Mouse (Mus musculus) c-Kit-positive CD71-positive TER-119-negative erythroid progenitor cells, embryonic 14.5 days (primary cell): ENCODE results near the gene Ggta1.

Source experiments
- DNase-seq: peaks from one replicate; pipeline ENCODE4 v3.0.0-alpha.2; 2013; ENCODE audit warnings: low read depth

Ggta1 gene

GRCm38 (mm10) chr2:35440480-35440879 is 22.6 kb downstream of the Ggta1 start:
- no peak for DNase-seq

GRCm38 (mm10) chr2:35437796-35438195 is 25.2 kb downstream of the Ggta1 start:
- DNase-seq = no peak

- no peak for DNase-seq
These were observed 28.4 kb downstream of the Ggta1 start for GRCm38 (mm10) chr2:35434576-35435123.

DNA sequence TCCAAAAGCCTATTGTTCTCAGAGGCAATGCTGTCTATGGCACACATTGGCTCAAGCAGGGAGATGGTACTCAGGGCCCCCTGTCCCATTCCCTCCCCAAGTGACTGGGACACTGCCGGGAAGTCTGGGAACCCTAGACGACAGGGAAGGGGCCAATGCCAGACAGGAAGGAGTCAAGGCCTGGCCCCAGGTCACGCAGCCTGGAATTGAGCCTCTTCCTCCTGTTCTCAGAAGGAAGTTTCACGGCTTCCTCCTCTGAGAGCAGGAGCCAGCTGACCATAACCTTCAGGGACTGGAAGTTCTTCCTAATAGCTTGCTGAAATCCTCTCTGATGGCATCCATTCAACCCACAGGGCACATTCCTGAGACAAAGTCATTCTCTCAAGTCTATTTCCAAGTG is 29.6 kb downstream of the Ggta1 start:
- no peak for DNase-seq

DNA sequence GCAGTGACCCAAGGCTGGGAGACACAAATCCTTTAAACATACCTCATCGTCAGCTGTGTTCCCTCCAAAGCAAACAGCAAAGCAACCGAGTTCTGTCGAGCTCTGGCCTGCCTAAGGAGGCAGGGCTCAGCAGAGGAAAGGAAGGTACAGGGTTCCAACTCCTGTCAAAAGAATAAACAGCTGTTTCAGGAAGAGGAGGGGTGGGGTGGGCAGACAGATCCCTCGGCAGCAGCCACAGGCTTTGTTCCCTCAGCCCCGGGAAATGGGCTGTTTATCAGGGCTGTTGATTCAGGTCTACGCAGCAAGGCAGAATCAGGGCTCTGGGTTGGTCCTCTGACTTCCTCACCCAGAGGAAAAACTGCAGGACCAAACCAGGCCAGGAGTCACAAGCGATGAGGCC is 30.6 kb downstream of the Ggta1 start:
- DNase-seq = no peak

GRCm38 (mm10) chr2:35432011-35432410 is 31.0 kb downstream of the Ggta1 start:
- no peak for DNase-seq

GRCm38 (mm10) chr2:35430806-35431205 is 32.2 kb downstream of the Ggta1 start:
- DNase-seq = no peak

GRCm38 (mm10) chr2:35428615-35429300 is 34.3 kb downstream of the Ggta1 start:
- DNase-seq = no peak

- no peak for DNase-seq
These were observed 35.5 kb downstream of the Ggta1 start for GRCm38 (mm10) chr2:35427559-35427958.

DNA sequence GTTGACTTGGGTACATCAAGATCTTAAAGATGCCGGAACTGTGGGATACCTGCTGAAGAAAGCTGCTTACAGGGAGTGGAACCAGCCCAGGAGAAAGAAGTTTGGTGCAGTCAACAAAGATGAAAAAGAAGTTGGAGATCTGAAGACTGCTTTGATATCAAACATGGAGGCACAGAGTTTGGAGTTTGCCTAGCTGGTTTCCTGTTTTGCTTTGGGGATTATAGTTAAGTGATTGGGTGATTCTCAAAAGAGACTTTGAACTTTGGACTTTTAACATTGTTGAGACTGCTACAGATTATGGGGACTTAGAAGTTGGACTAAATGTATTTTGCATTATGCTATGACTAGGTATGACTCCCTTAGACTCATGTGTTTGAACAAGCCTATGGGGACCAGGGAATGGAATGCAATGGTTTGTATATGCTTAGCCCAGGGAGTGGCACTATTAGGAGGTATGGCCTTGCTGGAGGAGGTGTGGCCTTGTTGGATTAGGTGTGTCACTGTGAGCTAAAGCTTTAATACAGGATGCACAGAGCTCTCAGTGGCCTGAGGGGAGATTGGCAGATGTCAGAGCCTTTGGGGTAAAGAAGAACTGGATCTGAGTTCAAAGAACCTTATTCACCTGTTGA is 39.2 kb downstream of the Ggta1 start:
- DNase-seq = no peak

GRCm38 (mm10) chr2:35422384-35422783 is 40.6 kb downstream of the Ggta1 start:
- no peak for DNase-seq

GRCm38 (mm10) chr2:35420681-35421080 is 42.4 kb downstream of the Ggta1 start:
- peak; percentile 83 for DNase-seq

DNA sequence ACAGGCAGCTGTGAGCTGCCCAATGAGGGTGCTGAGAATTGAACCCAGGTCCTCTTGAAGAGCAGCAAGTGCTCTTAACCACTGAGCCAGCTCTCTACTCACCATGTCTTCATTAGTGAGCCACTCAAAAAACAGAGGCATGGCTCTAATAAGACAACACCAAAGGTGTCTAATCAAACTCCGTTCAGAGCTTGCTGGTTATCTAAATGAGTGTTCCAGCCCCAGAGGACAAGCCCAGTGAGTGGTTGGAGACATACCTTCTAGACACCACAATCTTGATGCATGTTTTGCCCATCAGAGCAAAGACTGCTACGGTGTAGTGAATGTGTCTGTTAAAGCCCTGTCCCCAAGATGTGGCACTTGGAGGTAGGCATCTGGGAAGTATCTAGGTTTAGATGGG is 43.4 kb downstream of the Ggta1 start:
- DNase-seq = peak; percentile 70

GRCm38 (mm10) chr2:35419243-35419642 is 43.8 kb downstream of the Ggta1 start:
- peak; percentile 39 for DNase-seq

GRCm38 (mm10) chr2:35417231-35417630 is 45.8 kb downstream of the Ggta1 start:
- DNase-seq = no peak

DNA sequence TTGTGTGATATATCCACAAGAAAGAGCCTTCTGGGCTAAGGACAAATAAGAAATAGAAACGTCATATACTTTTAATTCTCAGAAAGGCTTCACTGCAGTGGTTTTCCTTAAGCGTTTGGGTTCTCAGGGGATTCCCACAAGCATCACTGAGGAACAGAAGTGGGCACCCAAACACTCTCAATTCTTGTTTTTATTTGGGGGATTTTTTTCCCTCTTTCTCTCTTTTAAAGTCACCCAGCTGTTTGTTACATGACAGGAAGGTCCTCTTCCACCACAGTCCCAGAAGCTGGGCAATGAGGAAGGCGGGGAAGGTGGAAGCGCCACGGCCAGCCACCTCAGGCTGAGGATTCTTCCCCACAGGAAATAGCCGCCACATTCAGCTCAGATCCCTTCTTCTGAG is 46.6 kb downstream of the Ggta1 start:
- DNase-seq = no peak

- no peak for DNase-seq
These were observed 50.2 kb downstream of the Ggta1 start for GRCm38 (mm10) chr2:35412810-35413209.

- no peak for DNase-seq
These were observed 50.8 kb downstream of the Ggta1 start for GRCm38 (mm10) chr2:35412246-35412645.

DNA sequence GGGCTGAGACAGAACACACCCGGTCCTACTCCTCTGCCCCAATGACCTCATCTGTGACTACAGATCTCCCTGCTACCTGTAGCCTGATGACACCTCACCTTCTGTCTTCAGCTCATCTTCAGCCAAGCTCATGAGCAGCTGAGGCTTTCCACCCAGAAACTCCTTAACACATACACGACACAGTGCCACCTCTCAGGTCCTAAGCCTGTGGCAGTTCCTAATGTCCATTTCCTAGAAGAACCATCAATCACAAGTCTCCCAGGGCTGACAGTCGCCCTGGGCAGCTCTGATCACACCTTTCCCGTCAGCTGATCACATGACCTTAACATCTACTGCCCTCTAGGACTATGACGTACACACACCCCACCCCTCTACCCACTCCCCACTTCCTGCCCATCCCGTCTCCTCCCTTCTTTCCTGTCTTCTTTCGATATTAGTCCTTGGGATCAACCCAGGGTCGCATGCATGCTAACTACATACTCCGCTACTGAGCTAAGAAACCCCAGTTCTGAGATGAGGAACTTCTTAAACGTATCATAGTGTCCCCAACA is 51.3 kb downstream of the Ggta1 start:
- DNase-seq = no peak

- DNase-seq = no peak
These were observed 53.6 kb downstream of the Ggta1 start for GRCm38 (mm10) chr2:35409466-35409865.

DNA sequence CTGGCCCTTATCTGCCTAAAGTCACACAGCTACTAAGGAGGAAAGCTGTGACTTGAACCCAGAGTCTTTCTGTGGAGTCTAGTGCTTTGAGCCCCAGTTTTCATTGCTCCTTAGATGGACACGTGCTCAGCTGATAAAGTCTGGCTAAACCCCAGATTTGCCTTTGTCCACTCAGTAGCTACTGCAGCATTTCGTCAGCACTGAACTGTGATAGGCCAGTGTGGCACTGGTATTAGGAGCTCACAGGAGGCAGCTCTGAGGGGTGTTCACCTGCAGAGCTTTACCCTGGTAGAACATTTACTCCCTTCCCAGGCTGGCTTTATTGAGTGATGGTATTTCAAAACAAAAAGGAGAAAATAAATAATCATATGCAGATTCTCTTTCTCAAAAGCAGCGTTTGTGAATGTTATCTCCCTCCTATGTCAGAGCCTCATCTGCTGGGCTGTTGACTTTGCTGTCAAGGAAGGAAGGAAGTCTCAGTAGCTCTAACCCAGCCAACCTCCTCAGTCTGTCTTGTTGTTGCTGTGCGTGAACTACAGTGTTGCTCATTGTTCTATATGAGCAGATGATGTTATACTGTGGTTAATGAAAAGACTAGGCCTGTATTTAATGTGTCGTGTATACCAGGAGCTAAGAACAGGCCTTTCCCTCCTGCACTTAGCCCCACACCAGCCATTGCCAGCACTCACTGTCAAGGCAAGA is 54.5 kb downstream of the Ggta1 start:
- DNase-seq = no peak

- no peak for DNase-seq
These were observed 55.2 kb downstream of the Ggta1 start for GRCm38 (mm10) chr2:35407878-35408277.

GRCm38 (mm10) chr2:35407266-35407665 is 55.8 kb downstream of the Ggta1 start:
- no peak for DNase-seq
